ENCODE assay signal across 34 mouse cellular contexts in the genomic region with DNA sequence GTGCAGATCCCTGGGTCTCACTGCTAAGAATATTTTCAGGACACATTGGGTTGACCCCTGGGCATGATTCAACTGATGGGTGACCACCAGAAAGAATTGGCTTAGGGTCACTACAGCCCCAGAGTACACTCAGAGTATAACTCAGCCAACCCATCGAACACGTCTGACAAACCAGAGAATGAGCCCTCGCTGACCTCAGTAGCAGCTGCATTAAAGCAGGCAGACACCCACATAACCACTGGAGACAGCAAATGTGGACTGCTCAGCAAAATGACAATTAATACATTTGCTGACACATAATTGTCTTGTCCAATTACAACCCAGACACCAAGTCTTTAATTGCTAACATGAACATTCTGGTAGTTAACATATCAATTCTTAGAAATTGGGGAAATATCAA.
"Had no signal": no experiment of that assay in that cellular context is flagged by ENCODE, and none has a peak within 500 bp of the region (broad histone marks: within the 10 kb centered on the region; RNA-seq: fewer than 3 reads in every experiment).

No protein-coding gene starts in this region.

- H3K4me1 ChIP-seq: heart, embryonic 12.5 days; heart, embryonic 13.5 days; heart, embryonic 15.5 days; hindbrain, embryonic 10.5 days; hindbrain, embryonic 12.5 days; hindbrain, embryonic 13.5 days; hindbrain, embryonic 15.5 days; intestine, embryonic 15.5 days; kidney, embryonic 15.5 days had no signal

- ATAC-seq: hindbrain, embryonic 16.5 days; hindbrain, postnatal 0 days; inflammation-experienced regulatory T-cells, adult 6 months; intestine, embryonic 15.5 days; intestine, embryonic 16.5 days; intestine, postnatal 0 days had no signal

- H3K9ac ChIP-seq: heart, embryonic 12.5 days; heart, embryonic 13.5 days; heart, embryonic 15.5 days; hindbrain, embryonic 12.5 days; hindbrain, embryonic 13.5 days; hindbrain, embryonic 14.5 days; hindbrain, embryonic 15.5 days; intestine, embryonic 15.5 days; kidney, embryonic 15.5 days had no signal

- DNase-seq: heart, postnatal 14 days; heart, postnatal 36 days; heart, postnatal 4 days; kidney, adult 11 months; kidney, adult 18-20 months; kidney, adult 2 months; kidney, adult 8-10 months; kidney, adult 9 months; kidney, postnatal 10 days; kidney, postnatal 14 days; kidney, postnatal 25 days; kidney, postnatal 36 days; kidney, postnatal 4 days; layer of hippocampus, adult 9-11 months; layer of hippocampus, postnatal 36 days had no signal

- H3K27me3 ChIP-seq: heart, embryonic 12.5 days; heart, embryonic 15.5 days; hindbrain, embryonic 12.5 days; hindbrain, embryonic 13.5 days; hindbrain, embryonic 15.5 days; intestine, embryonic 15.5 days; kidney, embryonic 15.5 days had no signal

- H3K27ac ChIP-seq: heart, embryonic 13.5 days; heart, embryonic 15.5 days; hindbrain, embryonic 10.5 days; hindbrain, embryonic 12.5 days; hindbrain, embryonic 13.5 days; hindbrain, embryonic 14.5 days; hindbrain, embryonic 15.5 days; hindbrain, postnatal 0 days; intestine, embryonic 15.5 days; kidney, embryonic 15.5 days; kidney, postnatal 0 days; layer of hippocampus, adult 2 months; left cerebral cortex, adult 2 months had no signal

- H3K4me2 ChIP-seq: heart, embryonic 11.5 days; heart, embryonic 12.5 days; heart, embryonic 13.5 days; heart, embryonic 15.5 days; hindbrain, embryonic 12.5 days; hindbrain, embryonic 13.5 days; hindbrain, embryonic 14.5 days; hindbrain, embryonic 15.5 days; intestine, embryonic 15.5 days; kidney, embryonic 15.5 days had no signal

- H3K36me3 ChIP-seq: heart, embryonic 12.5 days; heart, embryonic 13.5 days; heart, embryonic 15.5 days; hindbrain, embryonic 10.5 days; hindbrain, embryonic 12.5 days; hindbrain, embryonic 13.5 days; hindbrain, embryonic 15.5 days; intestine, embryonic 15.5 days; kidney, embryonic 15.5 days had no signal

- H3K9me3 ChIP-seq: heart, embryonic 13.5 days; heart, embryonic 15.5 days; hindbrain, embryonic 12.5 days; hindbrain, embryonic 13.5 days; hindbrain, embryonic 15.5 days; intestine, embryonic 15.5 days; kidney, embryonic 15.5 days had no signal

- H3K4me3 ChIP-seq: heart, embryonic 12.5 days; heart, embryonic 13.5 days; heart, embryonic 15.5 days; hindbrain, embryonic 10.5 days; hindbrain, embryonic 12.5 days; hindbrain, embryonic 13.5 days; hindbrain, embryonic 15.5 days; intestine, embryonic 15.5 days; kidney, embryonic 15.5 days; layer of hippocampus, adult 2 months; left cerebral cortex, adult 2 months had no signal
